Mouse (Mus musculus): ENCODE data around the gene Cacna2d2.

DNA sequence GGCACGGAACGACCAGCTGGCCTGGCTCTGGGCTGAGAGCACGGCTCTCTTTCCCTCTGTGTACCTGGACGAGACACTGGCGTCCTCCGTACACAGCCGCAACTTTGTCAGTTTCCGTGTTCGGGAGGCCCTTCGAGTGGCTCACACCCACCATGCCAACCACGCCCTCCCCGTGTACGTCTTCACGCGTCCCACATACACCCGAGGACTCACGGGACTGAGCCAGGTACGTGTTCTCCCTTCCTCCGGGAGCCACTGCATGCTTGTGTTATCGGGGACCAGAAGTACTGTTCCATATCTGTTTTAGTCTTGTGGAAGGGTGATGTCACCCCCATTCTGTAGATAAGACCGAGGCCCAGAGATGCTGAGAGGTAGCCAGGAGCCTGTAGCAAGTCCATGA is 171.4 kb downstream of the Cacna2d2 start:
- TF ChIP-seq POLR2A (IDR thresholded peaks at IDR 0.05; ENCODE audit: low read depth, low read length) (no peak), CTCF (IDR thresholded peaks at IDR 0.05; ENCODE audit: borderline replicate concordance, insufficient read depth, low read length) (no peak)

Data from embryonic fibroblast, embryonic 13.5 days (primary cell).